Mouse (Mus musculus) neural tube, embryonic 11.5 days (tissue): ENCODE data around the gene Nos1. TPM values are rescaled to one million over a fixed set of nuclear protein-coding genes. Genes with fewer than 3 reads are reported as not detected.

Source experiments
- ATAC-seq: fragments of 200-750 bp; cut with Nextera tagmentation; 2 replicates; pipeline ENCODE4 v1.8.0; 2017; ENCODE audit warnings: moderate number of reproducible peaks, mild to moderate bottlenecking, moderate TSS enrichment, moderate library complexity; ENCODE audit not compliant: insufficient read depth, low FRiP score, low TSS enrichment
- DNase-seq: peaks from one replicate; pipeline ENCODE4 v3.0.0-alpha.2; 2015; ENCODE audit warnings: low spot score
- H3K27ac ChIP-seq: fragments of 300-500 bp; sonication (generic); 2 replicates; pipeline ENCODE4 v1.5.1; 2014; ENCODE audit warnings: low read depth, mild to moderate bottlenecking, low read length
- H3K27me3 ChIP-seq: fragments of 300-500 bp; sonication (generic); 2 replicates; pipeline ENCODE4 v1.6.1; 2014; ENCODE audit warnings: mild to moderate bottlenecking, low read length, mixed read lengths; ENCODE audit not compliant: control insufficient read depth, insufficient read depth
- H3K36me3 ChIP-seq: fragments of 300-500 bp; sonication (generic); 2 replicates; pipeline ENCODE4 v1.6.1; 2014; ENCODE audit warnings: mild to moderate bottlenecking, low read length, moderate library complexity, mixed read lengths; ENCODE audit not compliant: control insufficient read depth, insufficient read depth
- H3K4me1 ChIP-seq: fragments of 300-500 bp; sonication (generic); 2 replicates; pipeline ENCODE4 v1.6.1; 2014; ENCODE audit warnings: low read length, mixed read lengths; ENCODE audit not compliant: control insufficient read depth, insufficient read depth
- H3K4me2 ChIP-seq: fragments of 300-500 bp; sonication (generic); 2 replicates; pipeline ENCODE4 v1.6.1; 2014; ENCODE audit warnings: low read depth, mild to moderate bottlenecking, moderate library complexity
- H3K4me3 ChIP-seq: fragments of 300-500 bp; sonication (generic); 2 replicates; pipeline ENCODE4 v1.5.1; 2014; ENCODE audit warnings: low read depth, low read length
- H3K9ac ChIP-seq: fragments of 300-500 bp; sonication (generic); 2 replicates; pipeline ENCODE4 v1.6.1; 2014; ENCODE audit warnings: mild to moderate bottlenecking, low read length
- H3K9me3 ChIP-seq: fragments of 300-500 bp; sonication (generic); 2 replicates; pipeline ENCODE4 v1.6.1; 2016; ENCODE audit warnings: low read length; ENCODE audit not compliant: control insufficient read depth
- WGBS: fragments of 180-500 bp; shearing (Covaris S2); extraction: QIAGEN DNeasy Blood & Tissue Kit; methylation state at CpG from one replicate; pipeline ENCODE4 v1.1.7; 2014; 5-methylcytosine and 5-hydroxymethylcytosine counted together
- polyA plus RNA-seq: library from polyadenylated mRNA; unstranded; fragments of >200 nt; fragmentation: Nextera tagmentation; extraction: Ambion mirVana; gene quantifications from 2 replicates; pipeline ENCODE4 v1.2.1, GENCODE M21; 2014

Gene Nos1
- polyA plus RNA-seq, 1 experiment from 2014 or later = 0.70 TPM

DNA sequence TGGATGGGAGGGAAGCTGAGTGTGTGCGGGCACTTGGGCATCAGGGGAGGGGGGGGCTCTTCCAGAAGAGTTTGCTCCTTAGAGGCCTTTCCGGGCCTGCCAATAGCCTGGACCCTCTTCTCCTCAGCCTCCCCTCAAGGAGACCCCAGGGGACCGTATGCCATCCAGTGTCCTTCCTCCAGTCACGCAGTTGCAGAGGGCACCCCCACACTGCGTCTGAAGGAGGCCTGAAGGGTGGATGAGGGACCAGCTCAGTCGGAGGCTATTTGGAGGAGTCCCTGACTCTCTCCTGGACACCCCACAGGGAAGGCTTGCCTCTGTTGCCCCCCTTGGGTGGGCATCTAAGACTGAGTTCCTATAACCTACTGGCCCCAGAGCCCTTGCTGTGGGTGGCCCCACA is 346 bp downstream of the Nos1 start:
- Histone ChIP-seq H3K4me1 (0 out of 2 replicates have a peak, but pooled peaks cover 4% of the 10 kb centered on the region), H3K27me3 (no peaks in the 10 kb centered on the region), H3K4me3 (no peak overlapping the region), H3K27ac (no peak overlapping the region), H3K9ac (no peak overlapping the region), H3K36me3 (no peaks in the 10 kb centered on the region), H3K9me3 (no peaks in the 10 kb centered on the region), H3K4me2 (no peak overlapping the region)
- WGBS = 68% methylated on average over 6 of the region's 6 CpGs
- DNase-seq (no peak), ATAC-seq (no peak)

DNA sequence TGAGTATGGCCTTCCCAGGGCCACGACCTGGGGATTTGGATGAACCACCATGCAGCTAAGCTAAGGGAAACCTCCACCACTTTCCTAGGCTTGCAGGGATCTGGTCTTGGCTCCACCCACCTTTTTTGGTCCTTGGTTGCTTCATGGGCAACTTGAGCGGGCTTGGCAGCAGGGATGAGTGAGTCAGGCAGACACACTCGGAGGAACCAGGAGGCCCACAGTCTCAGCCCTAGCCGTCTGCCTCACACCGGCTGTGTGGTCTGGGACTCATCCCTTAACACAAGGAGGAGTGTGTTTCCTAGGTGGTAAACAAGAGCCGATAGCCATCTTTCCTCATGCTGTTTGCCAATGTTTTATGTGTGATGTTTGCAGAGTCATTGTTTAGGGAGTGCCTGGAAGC is 9.2 kb downstream of the Nos1 start:
- Histone ChIP-seq H3K4me2 (no peak overlapping the region), H3K4me3 (no peak overlapping the region), H3K9ac (no peak overlapping the region), H3K4me1 (no peaks in the 10 kb centered on the region), H3K36me3 (no peaks in the 10 kb centered on the region), H3K9me3 (no peaks in the 10 kb centered on the region), H3K27ac (no peak overlapping the region), H3K27me3 (no peaks in the 10 kb centered on the region)
- 82% methylated on average over 6 of the region's 6 CpGs for WGBS
- no peak for DNase-seq
- no peak for ATAC-seq

DNA sequence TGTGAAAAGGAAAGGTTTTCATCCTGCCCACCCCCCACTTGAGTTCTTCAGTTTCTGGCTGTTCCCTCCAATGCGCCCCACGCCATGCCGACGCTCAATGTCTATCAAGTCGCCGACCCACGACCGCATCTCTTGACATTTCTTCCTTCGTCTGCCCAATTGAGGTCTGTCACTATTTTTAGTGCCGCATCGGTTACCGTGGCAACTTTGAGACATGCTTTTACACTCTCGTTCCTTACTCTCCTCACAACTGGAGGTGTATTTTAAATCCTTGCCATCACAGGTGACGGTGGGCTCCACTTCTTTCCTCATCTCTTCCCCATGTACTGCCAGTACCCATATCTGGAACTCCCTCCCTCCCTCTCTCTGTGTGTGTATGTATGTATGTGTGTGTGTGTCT is 11.0 kb downstream of the Nos1 start:
- WGBS = 83% methylated on average over 14 of the region's 14 CpGs
- no peak overlapping the region for H3K9ac ChIP-seq
- H3K27me3 ChIP-seq = no peaks in the 10 kb centered on the region
- DNase-seq (no peak), ATAC-seq (no peak)
- H3K27ac ChIP-seq = no peak overlapping the region
- no peak overlapping the region for H3K4me3 ChIP-seq
- no peaks in the 10 kb centered on the region for H3K9me3 ChIP-seq
- H3K4me1 ChIP-seq = no peaks in the 10 kb centered on the region
- no peak overlapping the region for H3K4me2 ChIP-seq
- no peaks in the 10 kb centered on the region for H3K36me3 ChIP-seq

DNA sequence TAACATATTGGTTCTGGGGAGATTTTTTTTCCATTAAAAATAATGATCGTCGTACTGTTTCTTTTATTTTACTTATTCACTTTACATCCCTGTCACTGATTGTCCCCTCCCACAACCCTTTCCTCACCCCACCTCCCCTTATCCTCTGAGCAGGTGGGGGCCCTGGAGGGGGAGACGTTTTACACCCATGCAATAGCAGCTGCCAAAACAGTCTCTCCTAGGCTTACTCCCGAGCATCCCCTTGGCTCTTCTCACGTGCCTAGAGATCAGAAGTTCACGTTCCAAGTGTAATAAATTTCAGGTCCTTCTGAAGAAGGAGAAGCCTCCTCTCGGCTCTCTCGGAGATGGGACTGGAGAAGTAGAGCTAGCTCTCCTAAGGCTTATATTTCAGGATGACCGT is 20.0 kb downstream of the Nos1 start:
- DNase-seq = no peak

DNA sequence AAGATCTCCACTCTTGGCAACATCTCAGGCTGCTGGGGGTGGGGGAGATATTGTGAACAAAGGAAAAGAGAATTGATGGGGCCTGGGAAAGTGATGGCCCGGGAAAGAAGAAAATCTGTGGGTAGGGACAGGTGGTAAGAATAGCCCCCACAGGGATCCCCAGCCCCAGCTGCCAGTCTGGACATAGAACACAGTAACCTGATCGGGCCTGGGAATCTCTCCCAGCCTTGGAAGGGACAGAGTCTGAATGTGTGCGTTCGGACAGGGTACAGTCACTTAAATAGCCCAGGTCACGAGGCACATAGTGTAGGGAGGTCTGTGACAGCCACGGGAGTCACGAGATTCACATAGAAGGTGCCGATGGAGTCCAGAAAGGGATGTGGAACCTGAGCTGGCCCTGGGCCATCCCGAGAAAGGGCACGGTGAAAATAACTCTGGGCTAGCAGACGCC is 21.3 kb downstream of the Nos1 start:
- H3K9ac ChIP-seq = no peak overlapping the region
- H3K9me3 ChIP-seq = no peaks in the 10 kb centered on the region
- no peaks in the 10 kb centered on the region for H3K4me1 ChIP-seq
- H3K4me2 ChIP-seq = no peak overlapping the region
- no peaks in the 10 kb centered on the region for H3K27me3 ChIP-seq
- H3K4me3 ChIP-seq = no peak overlapping the region
- no peak for ATAC-seq
- H3K36me3 ChIP-seq = no peaks in the 10 kb centered on the region
- H3K27ac ChIP-seq = no peak overlapping the region
- WGBS = 86% methylated on average over 11 of the region's 11 CpGs
- DNase-seq = no peak

More for the DNA sequence above, 20.0 kb downstream of the Nos1 start:
- Histone ChIP-seq H3K36me3 (no peaks in the 10 kb centered on the region), H3K4me2 (no peak overlapping the region), H3K4me1 (no peaks in the 10 kb centered on the region), H3K4me3 (no peak overlapping the region), H3K27ac (no peak overlapping the region), H3K9me3 (no peaks in the 10 kb centered on the region), H3K9ac (no peak overlapping the region), H3K27me3 (no peaks in the 10 kb centered on the region)
- 73% methylated on average over 9 of the region's 9 CpGs for WGBS
- no peak for ATAC-seq

DNA sequence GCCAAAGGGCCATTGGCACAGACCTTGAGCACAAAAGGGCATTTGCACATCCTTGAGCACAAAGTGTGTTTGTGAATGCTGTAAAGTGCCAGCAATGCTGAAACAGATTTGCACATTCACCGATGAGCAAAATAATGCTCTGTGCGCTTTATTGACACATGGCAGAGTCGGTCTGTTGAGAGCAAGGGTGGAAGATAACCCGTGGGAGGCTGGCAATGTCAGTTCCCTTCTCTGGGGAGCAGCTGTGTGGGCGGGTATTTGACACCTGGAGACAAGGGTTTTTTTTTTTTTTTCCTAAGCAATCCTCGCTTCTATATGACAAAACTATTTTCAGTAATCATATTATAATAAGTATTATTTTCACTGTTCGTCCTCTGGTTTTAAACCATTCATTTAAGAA is 22.7 kb downstream of the Nos1 start:
- 73% methylated on average over 7 of the region's 7 CpGs for WGBS
- no peaks in the 10 kb centered on the region for H3K4me1 ChIP-seq
- no peak for ATAC-seq

DNA sequence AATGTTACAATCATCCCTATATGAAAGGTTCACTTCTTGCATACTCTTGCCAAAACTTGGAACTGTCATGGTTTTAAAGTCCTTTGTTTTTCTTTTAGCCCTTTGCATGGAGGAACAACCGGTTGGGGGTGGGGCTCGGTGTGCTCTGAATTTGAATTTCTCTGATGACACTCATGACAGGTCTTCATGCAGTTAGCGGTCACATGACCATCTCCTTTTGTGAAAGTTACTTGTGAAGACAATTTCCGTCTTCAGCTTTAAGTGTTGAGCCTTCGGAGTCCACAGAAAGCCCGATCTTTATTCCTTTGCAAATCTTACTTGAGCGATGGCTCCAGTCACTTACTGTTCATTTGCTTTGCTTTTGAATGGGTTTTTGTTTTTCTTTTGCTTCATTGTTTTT is 30.1 kb downstream of the Nos1 start:
- H3K27ac ChIP-seq = no peak overlapping the region
- no peak overlapping the region for H3K9ac ChIP-seq
- H3K36me3 ChIP-seq = no peaks in the 10 kb centered on the region
- no peaks in the 10 kb centered on the region for H3K9me3 ChIP-seq
- no peaks in the 10 kb centered on the region for H3K4me1 ChIP-seq
- no peak overlapping the region for H3K4me3 ChIP-seq
- ATAC-seq (no peak), DNase-seq (no peak)
- no peaks in the 10 kb centered on the region for H3K27me3 ChIP-seq
- H3K4me2 ChIP-seq = no peak overlapping the region
- WGBS = 94% methylated on average over 7 of the region's 7 CpGs

More for the DNA sequence above, 22.7 kb downstream of the Nos1 start:
- no peak for DNase-seq
- H3K9me3 ChIP-seq = no peaks in the 10 kb centered on the region
- no peaks in the 10 kb centered on the region for H3K36me3 ChIP-seq
- no peak overlapping the region for H3K27ac ChIP-seq
- H3K4me2 ChIP-seq = no peak overlapping the region
- H3K27me3 ChIP-seq = no peaks in the 10 kb centered on the region
- no peak overlapping the region for H3K9ac ChIP-seq
- no peak overlapping the region for H3K4me3 ChIP-seq

DNA sequence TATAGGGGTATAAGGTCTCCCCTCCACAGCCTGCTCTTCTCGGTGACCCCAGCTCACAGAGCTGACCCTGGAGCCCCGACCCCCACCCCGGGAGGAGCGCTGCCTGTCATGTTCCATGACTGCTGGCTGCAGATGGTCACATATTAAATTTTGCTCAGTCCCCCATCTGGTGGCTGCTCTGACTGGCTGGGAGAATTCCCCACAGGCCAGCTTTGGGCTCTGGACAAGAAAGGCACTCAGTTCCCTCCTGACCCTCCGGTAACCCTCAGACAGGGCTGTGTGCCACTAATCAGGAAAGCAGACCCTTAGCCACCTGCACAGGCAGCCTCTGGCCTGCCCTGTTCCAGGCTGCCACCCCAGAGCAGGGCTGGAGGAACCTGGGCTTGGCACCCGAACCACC is 38.0 kb downstream of the Nos1 start:
- H3K9ac ChIP-seq = no peak overlapping the region
- WGBS = 76% methylated on average over 6 of the region's 6 CpGs
- H3K9me3 ChIP-seq = no peaks in the 10 kb centered on the region
- no peak overlapping the region for H3K4me2 ChIP-seq
- no peak for ATAC-seq
- no peak overlapping the region for H3K4me3 ChIP-seq
- DNase-seq = no peak
- no peaks in the 10 kb centered on the region; the same call in 1 of the 2 replicates for H3K4me1 ChIP-seq
- no peak overlapping the region for H3K27ac ChIP-seq
- H3K36me3 ChIP-seq = no peaks in the 10 kb centered on the region
- no peaks in the 10 kb centered on the region for H3K27me3 ChIP-seq

DNA sequence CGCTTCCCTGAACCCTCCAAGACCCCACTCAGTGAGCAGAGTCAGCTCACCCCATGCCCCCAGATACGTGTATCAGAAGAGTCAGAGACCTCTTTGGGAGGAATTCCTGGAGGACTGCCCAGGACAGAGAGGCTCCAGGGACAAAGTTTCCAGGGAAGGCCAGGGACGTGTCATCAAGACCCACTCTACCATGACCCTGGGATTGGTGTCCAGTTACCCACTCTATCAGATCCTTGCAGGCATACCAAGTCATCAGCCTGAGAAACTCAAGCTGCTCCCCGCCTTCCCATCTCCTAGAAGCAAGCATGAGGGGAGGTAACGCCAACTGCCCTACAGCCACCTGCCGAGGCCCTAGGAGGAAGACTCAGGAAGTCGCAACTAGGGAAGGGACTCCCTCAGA is 39.6 kb downstream of the Nos1 start:
- Histone ChIP-seq H3K27ac (no peak overlapping the region), H3K9ac (no peak overlapping the region), H3K4me1 (no peaks in the 10 kb centered on the region; the same call in 1 of the 2 replicates), H3K4me2 (no peak overlapping the region), H3K27me3 (no peaks in the 10 kb centered on the region), H3K9me3 (no peaks in the 10 kb centered on the region), H3K4me3 (no peak overlapping the region), H3K36me3 (no peaks in the 10 kb centered on the region)
- no peak for DNase-seq
- ATAC-seq = no peak
- WGBS = 78% methylated on average over 7 of the region's 7 CpGs
